Mouse (Mus musculus) CD4-positive, CD25-positive, alpha-beta regulatory T cell, adult 2 months (primary cell): ENCODE data around the gene Nup210.

Source experiments
- DNase-seq: peaks from one replicate; pipeline ENCODE4 v3.0.0-alpha.2; 2012; ENCODE audit warnings: low read depth, low spot score

Nup210 gene

GRCm38 (mm10) chr6:91041287-91041686 is 75.3 kb downstream of the Nup210 start:
- DNase-seq: no peak

DNA sequence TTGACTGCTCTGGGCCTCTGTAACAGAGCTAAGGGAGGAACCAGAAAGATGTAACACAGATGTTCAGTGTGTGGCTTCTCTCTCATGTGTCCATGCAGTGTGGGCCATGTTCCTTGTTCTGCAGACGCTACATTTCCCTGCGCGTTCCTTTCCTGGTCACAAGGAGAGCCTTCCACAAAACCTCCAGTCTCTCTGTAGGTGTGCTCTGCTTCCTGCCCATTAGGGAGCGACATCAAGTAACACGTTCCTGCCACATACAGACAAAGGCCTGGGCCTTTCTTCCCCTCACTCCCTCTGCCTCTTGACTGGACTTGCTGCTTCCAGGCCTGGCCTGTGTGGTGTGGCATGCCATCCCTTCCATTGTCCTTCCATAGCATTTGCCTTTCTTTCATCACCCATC is 88.4 kb downstream of the Nup210 start:
- DNase-seq: no peak

DNA sequence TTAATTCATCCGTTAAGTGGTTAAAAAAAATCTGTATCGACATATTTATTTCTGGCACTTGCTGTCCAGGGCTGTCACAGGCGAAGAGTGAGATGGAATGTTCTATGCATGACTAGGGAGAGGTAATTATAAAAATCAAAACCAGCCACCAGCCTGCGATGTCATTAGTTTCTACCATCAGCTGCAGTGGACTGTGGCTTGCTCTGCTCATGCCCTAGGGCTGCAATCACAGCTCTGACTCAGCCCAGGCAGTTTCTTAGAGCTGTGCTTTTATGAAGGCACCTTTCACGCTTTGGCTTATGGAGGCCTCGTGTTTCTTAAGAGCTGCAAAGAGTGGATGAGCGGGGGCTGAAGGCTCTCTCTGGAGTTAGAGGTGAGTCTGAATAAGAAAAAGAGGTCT is 95.8 kb downstream of the Nup210 start:
- DNase-seq: no peak

DNA sequence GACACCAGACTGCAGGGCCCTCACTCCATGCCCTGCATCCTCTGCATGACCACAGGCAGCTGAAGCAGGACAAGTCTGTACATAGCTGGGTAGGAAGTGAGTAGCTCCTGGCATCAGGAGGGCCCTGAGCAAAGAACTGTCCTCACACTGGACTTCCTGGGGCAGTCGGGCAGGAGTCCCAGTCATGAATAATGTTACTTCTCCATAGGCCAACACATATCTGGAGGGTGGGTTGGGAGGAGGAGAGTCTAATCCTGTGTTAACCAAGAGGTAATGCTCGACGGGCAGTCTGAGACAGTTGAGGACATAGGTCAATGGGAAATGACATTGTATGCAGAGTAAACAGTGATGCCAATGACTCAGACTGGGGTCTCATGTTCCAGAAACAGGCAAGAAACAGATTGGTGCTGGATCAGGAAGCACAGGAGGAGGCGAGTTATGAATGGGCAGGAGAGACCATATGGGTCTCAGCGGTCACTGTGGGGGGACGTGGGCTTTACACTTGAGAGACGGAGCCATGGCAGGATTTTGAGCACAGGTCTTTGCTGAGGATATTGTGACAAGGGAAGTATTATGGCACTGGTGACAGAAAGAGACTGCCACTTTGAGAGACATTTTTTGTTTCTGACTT is 99.9 kb downstream of the Nup210 start:
- DNase-seq: no peak

DNA sequence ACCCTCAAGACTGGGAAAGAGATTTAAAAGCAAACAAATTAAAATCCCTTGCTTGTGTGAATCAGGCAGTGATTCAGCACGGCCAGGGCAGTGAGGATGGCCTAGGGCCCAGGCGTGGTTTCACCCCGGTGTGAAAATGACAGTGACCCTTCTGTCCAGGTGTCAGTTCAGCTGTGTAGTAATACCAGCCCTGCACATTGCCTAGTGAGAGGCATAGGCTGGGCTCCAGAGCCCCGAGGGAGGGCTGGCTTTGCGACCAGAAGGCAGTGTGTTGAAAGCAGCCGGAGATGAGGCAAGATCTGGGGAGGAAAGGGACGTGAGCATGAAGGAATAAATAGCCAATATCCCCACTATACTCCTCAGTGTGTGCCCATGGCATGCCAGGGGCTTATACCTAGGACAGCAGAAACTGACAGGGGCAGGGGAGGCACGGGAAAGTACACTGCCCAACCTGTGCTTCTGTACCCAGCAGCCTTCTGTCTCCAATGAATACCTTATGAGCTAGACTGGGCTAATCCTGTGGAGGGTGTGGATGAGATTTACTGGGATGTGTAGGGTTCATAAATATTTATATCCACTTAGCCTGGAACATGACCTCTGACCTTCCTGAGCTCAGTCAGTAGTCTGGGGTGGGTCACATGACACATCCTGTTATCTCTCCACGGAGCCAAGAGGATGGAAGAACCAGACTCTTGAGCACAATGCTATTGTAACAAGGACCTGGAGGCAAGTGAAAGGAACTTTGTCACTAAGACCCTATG is 102.3 kb downstream of the Nup210 start:
- no peak for DNase-seq

- no peak for DNase-seq
Observed at GRCm38 (mm10) chr6:91012458-91012857, 104.2 kb downstream of the Nup210 start.

DNA sequence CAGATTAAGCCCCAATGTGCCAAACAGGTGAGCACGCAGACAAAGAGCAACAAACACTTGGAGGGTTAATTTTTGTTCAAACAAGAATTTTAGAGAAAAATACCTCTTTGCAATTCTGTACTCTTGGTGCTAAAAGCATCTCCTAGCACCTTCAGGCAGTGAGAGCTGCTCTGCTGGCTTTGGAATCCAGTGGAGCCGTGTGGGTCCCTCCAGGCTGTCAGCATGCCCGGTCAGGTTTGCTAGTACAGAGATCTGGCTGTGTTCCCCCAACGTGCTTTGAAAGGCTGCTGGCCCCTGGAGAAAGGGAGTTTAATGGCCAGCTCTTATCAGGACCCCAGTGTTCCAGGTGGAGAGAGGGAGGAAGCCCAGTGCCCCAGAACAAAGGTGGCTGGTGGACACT is 105.1 kb downstream of the Nup210 start:
- no peak for DNase-seq

DNA sequence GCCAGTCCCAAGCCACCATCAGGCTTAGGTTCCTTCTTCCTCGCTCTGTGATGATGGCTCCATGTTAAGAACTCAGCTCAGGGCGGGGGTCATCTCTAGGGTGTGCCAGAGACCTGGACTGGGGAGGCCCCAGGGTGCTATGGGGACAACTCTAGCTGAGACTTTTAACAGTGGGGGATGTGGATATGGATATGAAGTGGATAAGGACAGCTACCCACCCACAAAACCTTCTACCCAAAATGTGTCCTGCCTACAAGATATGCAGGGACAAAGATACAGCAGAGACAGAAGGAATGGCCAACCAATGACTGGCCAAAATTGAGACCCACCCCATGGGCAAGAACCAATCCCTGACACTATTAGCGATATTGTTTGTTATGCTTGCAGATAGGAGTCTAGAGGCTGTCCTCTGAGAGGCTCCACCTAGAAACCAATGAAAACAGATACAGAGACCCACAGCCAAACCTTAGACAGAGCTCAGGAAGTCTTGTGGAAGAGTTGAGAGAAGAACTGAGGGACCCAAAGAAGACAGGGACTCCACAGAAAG is 108.3 kb downstream of the Nup210 start:
- DNase-seq: no peak

DNA sequence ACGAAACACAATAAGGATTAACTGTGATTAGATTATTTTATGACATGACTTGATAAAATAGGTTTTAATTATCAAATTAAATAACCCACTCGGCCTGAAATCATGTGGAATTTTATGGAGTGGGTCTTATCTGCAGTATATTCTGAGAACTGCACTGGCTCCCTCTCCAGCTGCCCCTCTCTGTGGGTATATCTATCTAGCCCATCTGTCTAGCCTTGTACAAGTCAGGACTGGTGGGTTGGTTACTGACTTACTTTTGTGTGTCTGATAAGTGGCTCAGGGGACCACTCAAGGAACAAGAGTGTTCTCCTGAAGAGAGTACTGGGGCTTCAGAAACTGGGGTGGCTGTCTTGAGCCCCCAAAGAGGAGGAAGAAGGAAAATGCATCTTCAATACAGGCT is 109.4 kb downstream of the Nup210 start:
- no peak for DNase-seq

DNA sequence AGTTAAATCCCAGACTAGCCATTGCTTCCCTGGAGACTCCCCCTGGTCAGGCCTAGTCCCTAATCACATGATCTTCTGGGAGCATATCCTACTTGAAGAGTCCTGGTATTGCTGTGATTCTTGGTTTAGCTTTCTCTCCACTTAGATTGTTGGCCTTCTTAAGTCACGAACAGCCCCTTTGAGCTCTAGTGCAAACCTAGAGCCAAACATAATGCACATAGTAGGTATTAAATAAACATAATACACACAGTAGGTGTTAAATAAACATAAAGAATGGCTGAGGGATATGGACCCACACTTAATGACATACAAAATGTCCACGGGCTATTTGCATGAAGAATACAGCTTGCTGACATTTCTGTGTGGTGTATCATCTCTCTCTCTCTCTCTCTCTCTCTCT is 112.5 kb downstream of the Nup210 start:
- DNase-seq: no peak

- no peak for DNase-seq
Observed at GRCm38 (mm10) chr6:91003310-91003995, 113.2 kb downstream of the Nup210 start.

- DNase-seq: no peak
Observed at GRCm38 (mm10) chr6:91001566-91001965, 115.1 kb downstream of the Nup210 start.

DNA sequence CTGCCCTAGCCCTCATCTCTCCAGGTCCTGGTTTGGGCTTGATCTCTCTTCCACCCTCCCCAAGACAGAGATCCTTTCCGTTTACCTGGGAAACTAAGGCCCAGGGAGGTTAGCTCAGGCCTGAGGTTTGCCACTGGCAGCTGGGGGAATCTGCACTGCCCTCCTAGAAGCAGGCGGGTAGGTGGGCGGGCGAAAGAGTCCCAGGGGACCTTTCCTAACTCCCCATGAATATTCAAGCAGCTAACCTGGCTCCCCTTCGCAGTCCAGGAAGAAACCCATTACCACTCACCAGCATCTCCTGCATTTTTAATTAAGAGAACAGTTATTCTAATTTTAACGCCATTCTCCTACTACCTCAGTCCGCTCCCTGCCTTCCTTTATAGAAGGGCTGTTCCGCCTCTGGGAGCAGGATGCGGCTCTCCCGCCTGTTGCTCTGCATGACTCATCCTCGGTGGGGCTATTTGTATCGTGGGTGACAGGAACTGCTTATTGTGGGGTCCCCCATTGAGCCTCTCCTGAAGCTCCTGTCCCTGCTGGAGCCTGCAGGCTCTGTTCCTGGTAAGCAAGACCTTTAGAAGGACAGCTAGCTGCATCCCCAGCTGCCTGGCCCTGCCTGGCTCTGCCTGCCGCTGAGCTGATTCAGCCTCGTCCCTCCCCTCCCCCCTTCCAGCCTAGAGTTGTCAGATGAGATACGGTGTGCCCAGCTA is 115.7 kb downstream of the Nup210 start:
- no peak for DNase-seq

- no peak for DNase-seq
Observed at GRCm38 (mm10) chr6:90999176-90999575, 117.5 kb downstream of the Nup210 start.

GRCm38 (mm10) chr6:90997025-90997424 is 119.6 kb downstream of the Nup210 start:
- no peak for DNase-seq

- DNase-seq: no peak
Observed at GRCm38 (mm10) chr6:90996181-90996580, 120.4 kb downstream of the Nup210 start.

DNA sequence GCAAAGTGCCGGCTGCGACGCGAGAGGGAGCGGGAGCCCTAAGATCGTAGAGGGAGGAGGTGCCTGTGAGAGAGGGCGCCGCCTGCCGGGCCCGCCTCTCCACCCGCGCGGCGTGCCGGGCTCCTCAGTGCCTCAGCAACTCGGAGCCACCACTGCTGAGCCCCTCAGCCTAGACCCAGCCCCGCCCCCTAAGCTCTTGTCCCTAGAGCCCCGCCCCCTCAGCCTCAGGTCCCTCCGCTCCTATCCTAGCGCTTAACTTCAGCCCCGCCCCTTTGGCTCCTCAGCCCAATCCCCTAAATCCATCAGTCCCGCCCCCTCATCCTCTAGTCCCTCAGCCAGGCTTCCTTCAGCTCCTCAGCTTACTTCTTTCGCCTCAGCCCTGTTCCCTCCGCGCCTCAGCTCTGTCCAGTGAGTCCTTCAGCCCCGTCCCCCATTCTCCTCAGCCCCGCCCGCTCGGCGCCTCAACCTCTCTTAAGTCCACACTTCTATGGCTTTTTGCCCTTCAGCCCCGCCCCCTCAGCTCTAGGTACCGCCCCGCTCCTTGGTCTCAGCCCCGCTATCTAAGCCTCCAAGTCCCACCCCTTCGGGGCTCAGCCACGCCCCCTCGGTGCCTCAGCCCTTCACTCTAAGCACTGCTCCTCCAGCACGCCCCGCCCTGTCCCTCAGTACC is 127.8 kb downstream of the Nup210 start, which contains the start of gene Iqsec1:
TSS of gene Iqsec1 (minus strand) at position 38 of the 670 bp plus-strand sequence.
- peak; percentile 79 for DNase-seq

GRCm38 (mm10) chr6:90988299-90988625 is 128.4 kb downstream of the Nup210 start:
- no peak for DNase-seq

DNA sequence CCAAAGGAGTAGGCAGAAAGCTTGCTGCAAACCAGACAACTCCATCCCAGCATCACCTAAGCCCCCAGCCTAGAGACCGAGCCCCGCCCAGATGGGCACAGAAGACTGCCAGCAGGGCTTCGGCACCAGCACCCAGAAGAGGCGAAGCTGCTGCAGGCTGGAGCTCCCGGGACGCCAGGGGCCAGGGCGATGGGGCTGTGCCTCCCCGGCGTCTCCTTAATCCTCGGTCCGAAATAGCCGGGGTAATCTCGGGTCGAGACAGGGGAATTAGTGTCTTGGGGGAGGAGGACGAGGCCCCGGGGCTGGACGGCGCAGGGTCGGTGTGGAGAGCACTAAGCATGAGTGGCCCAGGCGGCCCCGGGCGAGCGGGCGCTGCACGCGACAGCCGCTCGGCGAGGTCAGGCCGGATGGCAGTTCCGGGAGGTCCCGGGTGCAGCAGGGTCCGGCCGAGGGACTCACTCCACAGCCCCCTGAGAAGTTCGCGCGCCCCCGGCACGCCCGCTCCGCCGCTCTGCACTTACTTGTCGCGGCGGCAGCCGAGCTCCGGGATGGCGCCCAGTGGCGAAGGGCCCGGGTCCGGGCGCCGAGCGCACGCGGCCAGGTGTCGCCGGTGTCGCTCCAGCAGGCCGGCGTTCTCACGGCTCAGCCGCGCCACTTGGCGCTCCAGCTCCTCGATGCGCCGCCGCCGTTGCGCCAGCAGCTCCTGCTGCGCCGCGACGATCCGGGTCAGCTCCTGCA is 128.9 kb downstream of the Nup210 start:
- peak; percentile 30 for DNase-seq

DNA sequence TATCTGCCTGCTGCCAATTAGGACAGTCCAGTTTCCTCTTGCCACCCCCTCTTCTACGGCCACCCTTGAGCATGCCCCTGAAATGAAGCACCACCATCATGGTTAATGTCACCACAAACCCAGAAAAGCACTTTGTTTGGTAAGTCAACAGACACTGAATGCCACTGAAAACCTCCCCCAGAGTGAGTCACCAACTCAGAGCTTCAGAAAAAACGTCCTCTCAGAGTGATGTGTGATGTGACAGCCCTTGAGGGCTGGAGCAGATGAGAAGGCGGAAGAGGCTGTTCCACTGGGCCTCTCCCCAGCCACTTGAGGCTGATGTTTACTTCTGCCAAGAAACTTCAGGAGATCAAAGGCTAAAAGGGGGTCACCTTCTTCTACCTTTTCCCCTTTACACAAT is 132.5 kb downstream of the Nup210 start:
- DNase-seq: no peak

DNA sequence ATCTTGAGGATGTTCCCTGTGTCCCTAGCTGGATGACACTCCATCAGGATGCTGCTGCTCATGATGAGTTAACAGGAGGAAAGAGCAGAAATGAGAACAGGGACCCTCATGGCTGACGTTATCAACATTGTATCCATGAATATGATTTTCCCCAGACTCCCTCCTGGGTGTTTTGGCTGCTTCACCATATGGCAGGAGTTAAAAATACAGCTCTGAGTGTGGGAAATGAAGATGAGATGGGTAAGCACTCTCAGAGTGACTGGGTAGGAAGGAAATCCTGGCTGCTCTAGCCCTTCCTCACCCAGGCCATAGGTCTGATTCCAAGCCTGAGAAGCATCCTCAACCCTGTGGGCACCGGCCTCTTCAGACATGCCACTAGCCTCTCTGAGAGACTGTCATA is 142.3 kb downstream of the Nup210 start:
- no peak for DNase-seq
